Mouse (Mus musculus) heart, embryonic 14.5 days (tissue): ENCODE data around the gene Chtf18. TPM values are rescaled to one million over a fixed set of nuclear protein-coding genes. Genes with fewer than 3 reads are reported as not detected.

Source experiments
- microRNA-seq: library from miRNA; unstranded; fragments of <30 nt; microRNA quantifications from one replicate; pipeline ENCODE4, GENCODE M21; 2016
- polyA plus RNA-seq: library from polyadenylated mRNA; unstranded; fragments of >200 nt; fragmentation: Nextera tagmentation; extraction: Ambion mirVana; gene quantifications from 2 replicates; pipeline ENCODE4 v1.2.1, GENCODE M21; 2014

The Chtf18 gene
- polyA plus RNA-seq, 1 experiment from 2014 or later, result 9.5 TPM

Small RNA genes lying within 50 kb of the gene (microRNA-seq; reads per million reads assigned to microRNA genes)
- gene Gm25083, result not detected

Other genes with a start within 250 kb of the Chtf18 start
- gene Sstr5, start 230.1 kb downstream of the Chtf18 start, polyA plus RNA-seq, result 0.16 and 0.18 TPM in 2 replicates
- 0.44 and 0.70 TPM in 2 replicates for gene Sox8, start 156.7 kb downstream of the Chtf18 start, polyA plus RNA-seq
- 36.3 and 37.8 TPM in 2 replicates for gene Lmf1, start 148.3 kb downstream of the Chtf18 start, polyA plus RNA-seq
- 2.4 and 3.7 TPM in 2 replicates for gene Gng13, start 10.2 kb downstream of the Chtf18 start, polyA plus RNA-seq
- 12.0 and 13.4 TPM in 2 replicates for gene Rpusd1, start 251 bp upstream of the Chtf18 start, polyA plus RNA-seq
- not detected in 2 replicates for gene Mslnl, start 8.6 kb upstream of the Chtf18 start, polyA plus RNA-seq
- gene Msln, start 27.0 kb upstream of the Chtf18 start, polyA plus RNA-seq, result 31.9 and 34.7 TPM in 2 replicates
- 36.6 and 37.2 TPM in 2 replicates for gene Narfl, start 46.4 kb upstream of the Chtf18 start, polyA plus RNA-seq
- 59.4 and 60.2 TPM in 2 replicates for gene Haghl, start 58.3 kb upstream of the Chtf18 start, polyA plus RNA-seq
- gene Ccdc78, start 59.2 kb upstream of the Chtf18 start, polyA plus RNA-seq, result 0.09 TPM in 1 of 2 replicates, not detected in the other
- gene Fam173a, start 65.5 kb upstream of the Chtf18 start, polyA plus RNA-seq, result 58.4 and 76.0 TPM in 2 replicates
- gene AC134908.4, start 68.2 kb upstream of the Chtf18 start, polyA plus RNA-seq, result not detected in 2 replicates
- 3.3 and 10.1 TPM in 2 replicates for gene Metrn, start 69.7 kb upstream of the Chtf18 start, polyA plus RNA-seq
- gene Fbxl16, start 81.7 kb upstream of the Chtf18 start, polyA plus RNA-seq, result 0.85 and 1.1 TPM in 2 replicates
- 15.2 and 17.3 TPM in 2 replicates for gene Wdr24, start 96.2 kb upstream of the Chtf18 start, polyA plus RNA-seq
- 28.8 and 30.0 TPM in 2 replicates for gene Jmjd8, start 101.4 kb upstream of the Chtf18 start, polyA plus RNA-seq
- 282 and 298 TPM in 2 replicates for gene Stub1, start 106.0 kb upstream of the Chtf18 start, polyA plus RNA-seq
- gene Rhbdl1, start 109.9 kb upstream of the Chtf18 start, polyA plus RNA-seq, result 1.2 and 1.5 TPM in 2 replicates
- gene Gm20683, start 114.3 kb upstream of the Chtf18 start, polyA plus RNA-seq, result 1.2 and 1.9 TPM in 2 replicates
- gene Rhot2, start 117.4 kb upstream of the Chtf18 start, polyA plus RNA-seq, result 11.5 and 12.7 TPM in 2 replicates
- 8.2 and 8.6 TPM in 2 replicates for gene Wdr90, start 134.1 kb upstream of the Chtf18 start, polyA plus RNA-seq
- gene Mcrip2, start 141.3 kb upstream of the Chtf18 start, polyA plus RNA-seq, result 164 and 184 TPM in 2 replicates
- gene Mettl26, start 147.7 kb upstream of the Chtf18 start, polyA plus RNA-seq, result 36.7 and 41.7 TPM in 2 replicates
- gene Wfikkn1, start 153.4 kb upstream of the Chtf18 start, polyA plus RNA-seq, result 0.27 and 0.53 TPM in 2 replicates
- 7.5 and 8.8 TPM in 2 replicates for gene Rab40c, start 192.3 kb upstream of the Chtf18 start, polyA plus RNA-seq
- 61.8 and 62.7 TPM in 2 replicates for gene Pigq, start 217.5 kb upstream of the Chtf18 start, polyA plus RNA-seq
- gene Nhlrc4, start 217.5 kb upstream of the Chtf18 start, polyA plus RNA-seq, result 0.09 TPM in 1 of 2 replicates, not detected in the other
- 0.09 TPM in 1 of 2 replicates, not detected in the other for gene A930017K11Rik, start 225.1 kb upstream of the Chtf18 start, polyA plus RNA-seq